Comparison of ENCODE assay signal across 19 mouse cellular contexts in the genomic region with DNA sequence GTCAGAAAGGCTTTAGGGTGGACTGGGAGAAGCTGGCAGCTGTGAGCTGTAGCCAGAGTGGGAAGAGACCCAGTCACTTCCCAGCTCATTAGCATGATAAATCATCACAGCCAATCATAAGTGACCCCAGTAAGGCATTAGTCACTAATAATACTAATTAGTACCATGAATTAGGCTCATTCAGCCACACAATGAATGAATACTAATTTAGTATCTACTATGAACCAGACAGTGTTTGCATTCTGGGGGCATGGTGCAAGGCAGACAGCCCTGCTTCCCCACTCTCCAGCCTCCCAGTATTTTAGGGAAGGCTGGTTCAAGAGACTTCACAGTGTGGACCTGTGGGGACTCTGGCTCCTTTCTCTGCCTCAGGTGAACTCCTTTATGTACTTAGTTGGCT.
"Had no signal": no experiment of that assay in that cellular context is flagged by ENCODE, and none has a peak within 500 bp of the region (broad histone marks: within the 10 kb centered on the region; RNA-seq: fewer than 3 reads in every experiment).

No protein-coding gene starts in this region.

- H3K27me3 ChIP-seq: kidney, embryonic 15.5 days; limb, embryonic 12.5 days; limb, embryonic 15.5 days; lung, embryonic 15.5 days; neural tube, embryonic 12.5 days; neural tube, embryonic 15.5 days had no signal

- H3K9me3 ChIP-seq: kidney, embryonic 15.5 days; limb, embryonic 12.5 days; limb, embryonic 15.5 days; lung, embryonic 15.5 days; neural tube, embryonic 12.5 days; neural tube, embryonic 15.5 days had no signal

- H3K4me1 ChIP-seq: kidney, embryonic 15.5 days; limb, embryonic 12.5 days; limb, embryonic 15.5 days; lung, embryonic 15.5 days; neural tube, embryonic 12.5 days had no signal

- H3K4me3 ChIP-seq: kidney, embryonic 15.5 days; left cerebral cortex, adult 2 months; limb, embryonic 12.5 days; limb, embryonic 15.5 days; lung, embryonic 15.5 days; neural tube, embryonic 12.5 days; neural tube, embryonic 15.5 days had no signal

- H3K27ac ChIP-seq: kidney, embryonic 15.5 days; left cerebral cortex, adult 2 months; limb, embryonic 12.5 days; limb, embryonic 15.5 days; liver, embryonic 14.5 days; lung, embryonic 15.5 days; neural tube, embryonic 12.5 days; neural tube, embryonic 15.5 days had no signal

- H3K4me2 ChIP-seq: kidney, embryonic 15.5 days; limb, embryonic 12.5 days; limb, embryonic 15.5 days; liver, embryonic 11.5 days; lung, embryonic 15.5 days; midbrain, embryonic 11.5 days; neural tube, embryonic 12.5 days; neural tube, embryonic 15.5 days had no signal

- H3K36me3 ChIP-seq: kidney, embryonic 15.5 days; limb, embryonic 12.5 days; limb, embryonic 15.5 days; lung, embryonic 15.5 days; neural tube, embryonic 12.5 days; neural tube, embryonic 15.5 days had no signal

- DNase-seq: kidney, adult 11 months; kidney, adult 8-10 months; kidney, postnatal 10 days; kidney, postnatal 36 days; layer of hippocampus, postnatal 36 days; liver, postnatal 0 days; lung, postnatal 36 days; thymus, adult 18-20 months; thymus, postnatal 36 days had no signal

- H3K9ac ChIP-seq: kidney, embryonic 15.5 days; limb, embryonic 12.5 days; limb, embryonic 15.5 days; liver, embryonic 14.5 days; liver, postnatal 0 days; lung, embryonic 15.5 days; neural tube, embryonic 12.5 days; neural tube, embryonic 15.5 days had no signal

- ATAC-seq: liver, postnatal 0 days had no signal
